Mouse (Mus musculus) lung, postnatal 0 days (tissue): ENCODE measurements around the gene Lgr6.

Experiments
- CTCF ChIP-seq: IDR thresholded peaks from 2 replicates; pipeline ENCODE4 v1.5.1; 2016; ENCODE audit warnings: antibody characterized with exemption, mild to moderate bottlenecking
- EP300 ChIP-seq: IDR thresholded peaks from 2 replicates; pipeline ENCODE4 v1.6.1; 2016; ENCODE audit warnings: antibody characterized with exemption, mild to moderate bottlenecking, control low read depth

DNA sequence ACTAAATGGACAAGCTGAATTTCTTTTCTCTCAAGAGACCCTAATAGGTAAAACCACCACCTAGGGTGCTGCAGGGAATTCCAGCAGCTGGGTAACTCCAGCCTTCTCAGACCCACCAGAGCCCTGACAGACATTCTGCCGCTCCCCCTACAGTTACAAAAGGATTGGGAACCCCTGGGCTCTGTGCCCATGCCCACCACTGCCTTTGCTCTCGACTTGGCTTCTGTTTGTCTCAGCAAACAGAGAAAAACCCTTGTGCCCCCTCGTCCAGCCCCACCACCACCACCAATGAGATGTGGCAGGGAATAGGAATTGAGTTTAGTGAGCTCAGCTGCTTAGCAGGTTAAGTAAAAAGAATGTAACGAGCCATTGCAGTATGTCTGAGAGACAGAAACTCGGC is 43.9 kb upstream of the Lgr6 start:
- TF ChIP-seq CTCF (no peak), EP300 (no peak)
